Mouse (Mus musculus): Measurements from ENCODE around the gene Sec24a.
A peak's percentile ranks its signal among the peaks of the same experiment; 100 is the strongest.
"Not testable (repeated sequence)": the region's sequence is repeated elsewhere in the genome, so short reads cannot be mapped to it uniquely, and the experiment has no call there.

The Sec24a gene

DNA sequence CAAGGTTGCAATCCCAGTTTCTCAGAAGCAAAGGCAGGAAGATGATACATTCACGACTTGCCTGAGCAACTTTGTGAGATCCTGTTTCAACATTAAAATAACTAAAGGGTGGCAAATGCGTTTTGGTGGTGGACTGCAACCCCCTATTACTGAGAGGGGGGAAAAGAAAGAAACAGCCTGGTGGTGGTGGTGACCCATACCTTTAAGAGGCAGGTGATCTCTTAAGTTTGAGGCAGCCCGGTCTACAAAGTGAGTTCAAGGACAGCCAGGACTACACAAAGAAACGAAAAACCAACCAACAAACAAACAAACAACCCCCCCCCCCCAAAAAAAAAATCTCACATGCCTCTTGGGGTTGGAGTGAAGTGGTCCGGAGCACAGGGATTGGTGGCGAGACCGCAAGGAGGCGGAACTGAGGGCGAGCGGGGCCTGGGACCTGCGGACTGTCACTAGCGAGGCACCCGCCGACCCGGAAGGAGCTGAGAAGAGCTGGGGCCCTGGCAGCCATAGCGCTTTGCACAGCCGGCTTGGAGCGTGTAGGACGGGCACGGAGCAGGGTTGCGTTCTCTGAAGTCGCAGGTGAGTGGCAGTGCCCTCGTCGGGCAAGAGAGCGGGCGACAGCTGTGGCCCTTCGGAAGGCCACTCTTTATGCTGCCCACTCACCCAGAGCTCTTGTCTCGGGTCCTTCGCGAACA lies at the start of gene Sec24a, which contains the start of gene Sar1b:
Gene Sec24a, minus strand, starts transcription at position 422 of the 695 bp plus-strand sequence.
Gene Sar1b, plus strand, starts transcription at position 475 of the 695 bp plus-strand sequence.
- DNase-seq = peak; percentile 80

DNA sequence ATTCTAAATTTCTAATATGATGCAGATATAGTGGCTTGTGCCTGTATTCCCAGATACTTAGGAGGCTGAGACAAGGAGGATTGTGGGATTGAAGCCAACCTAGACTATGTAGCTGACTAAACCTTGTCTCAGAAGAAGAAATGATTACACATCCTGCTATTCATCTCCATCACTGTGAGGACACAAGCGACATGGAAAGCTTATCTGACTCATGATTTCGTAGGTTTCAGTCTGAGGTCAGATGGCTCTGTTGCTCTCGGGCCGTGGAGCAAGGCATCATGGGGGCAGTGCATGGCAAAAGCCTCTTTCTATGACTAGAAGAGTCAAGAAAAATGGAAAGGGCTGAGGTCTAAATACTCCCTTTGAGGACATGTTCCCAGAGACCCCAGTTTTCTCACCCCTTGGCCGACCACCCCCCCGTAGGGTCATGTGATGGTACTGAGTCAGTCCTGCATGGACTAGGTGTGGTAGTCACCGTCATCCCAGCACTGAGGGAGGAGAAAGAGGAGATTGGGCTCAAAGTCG lies 48.6 kb upstream of the Sec24a start:
- DNase-seq = no peak

DNA sequence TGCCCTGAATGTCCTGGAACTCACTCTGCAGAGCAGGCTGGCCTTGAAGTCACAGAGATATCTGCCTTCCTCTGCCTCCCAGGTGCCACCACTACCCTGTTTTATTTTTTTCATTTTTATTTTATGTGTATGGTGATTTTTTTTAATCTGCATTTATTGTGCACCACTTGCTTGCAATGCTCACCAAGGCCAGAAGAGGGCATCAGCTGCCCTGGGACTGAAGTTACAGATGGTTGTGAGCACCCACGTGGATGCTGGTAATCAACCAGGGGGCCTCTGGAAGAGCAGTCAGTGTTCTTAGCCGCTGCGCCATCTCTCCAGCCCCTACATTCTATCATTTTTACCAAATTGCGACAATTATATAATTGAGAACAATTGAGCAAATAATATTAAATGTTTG lies 47.8 kb upstream of the Sec24a start:
- DNase-seq = no peak

DNA sequence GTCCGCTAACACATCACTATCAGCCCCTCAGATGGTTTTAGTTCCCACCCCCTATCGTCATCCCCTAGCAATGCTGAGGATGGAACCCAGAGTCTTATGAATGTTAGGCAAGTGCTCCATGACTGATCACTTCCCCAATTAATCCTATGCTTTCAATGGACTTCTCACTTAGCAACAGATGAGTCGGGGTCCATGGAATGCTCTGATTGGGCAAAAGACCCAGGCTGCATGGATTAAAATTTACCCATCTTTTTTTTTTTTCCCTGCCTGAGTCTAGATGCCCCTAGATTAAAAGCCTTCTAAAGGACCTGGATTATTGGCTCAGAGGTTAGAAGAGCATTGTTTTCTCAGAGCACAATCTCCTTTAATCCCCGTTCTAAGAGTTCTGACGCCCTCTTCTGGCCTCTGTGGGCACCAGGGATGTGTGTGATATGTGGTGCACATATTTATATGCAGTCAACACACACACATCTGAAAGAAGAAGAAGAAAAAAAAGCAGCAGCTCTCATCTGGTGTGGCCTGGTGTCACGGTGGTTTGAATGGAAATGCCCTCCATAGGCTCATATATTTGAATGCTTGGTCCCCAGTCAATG lies 46.3 kb upstream of the Sec24a start:
- no peak for DNase-seq

DNA sequence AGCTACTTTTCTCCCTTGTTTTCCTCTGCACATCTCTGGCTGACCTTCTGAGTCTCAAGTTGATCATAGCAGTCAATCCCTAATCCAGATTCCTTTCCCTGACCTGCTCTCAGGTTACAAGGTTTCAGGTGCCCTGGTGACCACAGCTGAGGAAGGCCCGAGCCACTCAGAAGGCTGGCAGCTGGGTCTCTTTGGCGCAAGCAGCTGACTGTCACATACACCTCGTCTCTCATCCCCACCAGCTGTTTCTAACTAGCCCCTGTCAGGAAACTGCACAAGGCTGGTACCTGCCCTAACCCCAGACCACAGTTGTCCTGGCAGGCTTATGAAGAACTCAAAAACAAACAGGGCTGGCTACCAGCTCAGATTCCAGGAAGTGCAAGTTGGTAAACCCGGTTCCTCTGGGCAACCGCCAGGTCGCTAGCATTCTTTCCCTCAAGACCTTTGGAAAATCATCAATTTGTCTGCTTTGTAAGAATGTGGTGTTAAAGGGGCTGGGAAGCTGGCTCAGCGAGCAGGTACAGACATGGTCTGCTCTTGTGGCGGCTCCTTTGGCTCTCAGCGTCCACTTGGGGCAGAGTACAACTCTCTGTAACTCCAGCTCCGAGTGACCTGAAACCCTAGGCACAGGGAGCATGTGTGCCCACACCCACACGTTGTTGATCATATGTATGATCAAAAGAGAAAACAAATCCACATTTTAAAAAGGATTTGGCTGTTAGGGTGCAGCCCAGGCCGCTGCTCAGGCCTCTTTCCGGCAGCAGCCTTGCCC lies 43.9 kb upstream of the Sec24a start:
- no peak for DNase-seq

DNA sequence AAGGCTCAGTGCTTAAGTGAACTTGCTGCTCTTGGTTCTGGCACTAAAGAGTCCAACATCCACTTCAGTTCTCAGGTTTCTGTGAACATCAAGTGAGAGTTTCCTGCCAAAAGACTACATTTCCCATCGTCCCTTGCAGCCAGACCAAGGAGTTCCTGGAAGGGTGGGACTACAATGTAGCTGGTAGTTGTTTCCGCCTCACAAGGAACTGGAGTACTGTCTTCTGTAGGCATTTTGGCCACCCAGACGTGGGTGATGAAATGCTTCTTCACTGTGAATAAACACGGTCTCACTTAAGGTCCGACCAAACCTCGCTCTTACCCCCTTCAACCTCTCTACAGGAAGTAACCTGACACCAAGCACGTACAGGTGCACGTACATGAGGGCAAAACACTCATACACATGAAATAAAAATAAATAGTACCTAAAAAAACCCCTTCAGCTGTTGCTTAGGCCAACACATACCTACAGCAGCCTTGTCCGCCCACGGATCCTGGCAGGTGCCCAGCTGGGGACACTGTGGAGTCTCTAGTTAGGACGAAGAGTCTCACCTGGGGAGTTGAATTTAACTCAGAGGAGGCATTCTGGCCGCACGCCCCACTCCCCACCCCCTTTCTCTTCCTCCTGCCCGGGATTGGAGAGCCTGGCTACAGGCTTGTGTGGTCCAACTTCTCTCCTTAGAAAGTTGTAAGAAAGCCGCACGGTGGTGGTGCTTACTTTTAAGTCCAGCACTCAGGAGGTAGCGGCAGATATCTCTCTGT lies 42.0 kb upstream of the Sec24a start:
- DNase-seq = peak; percentile 64

DNA sequence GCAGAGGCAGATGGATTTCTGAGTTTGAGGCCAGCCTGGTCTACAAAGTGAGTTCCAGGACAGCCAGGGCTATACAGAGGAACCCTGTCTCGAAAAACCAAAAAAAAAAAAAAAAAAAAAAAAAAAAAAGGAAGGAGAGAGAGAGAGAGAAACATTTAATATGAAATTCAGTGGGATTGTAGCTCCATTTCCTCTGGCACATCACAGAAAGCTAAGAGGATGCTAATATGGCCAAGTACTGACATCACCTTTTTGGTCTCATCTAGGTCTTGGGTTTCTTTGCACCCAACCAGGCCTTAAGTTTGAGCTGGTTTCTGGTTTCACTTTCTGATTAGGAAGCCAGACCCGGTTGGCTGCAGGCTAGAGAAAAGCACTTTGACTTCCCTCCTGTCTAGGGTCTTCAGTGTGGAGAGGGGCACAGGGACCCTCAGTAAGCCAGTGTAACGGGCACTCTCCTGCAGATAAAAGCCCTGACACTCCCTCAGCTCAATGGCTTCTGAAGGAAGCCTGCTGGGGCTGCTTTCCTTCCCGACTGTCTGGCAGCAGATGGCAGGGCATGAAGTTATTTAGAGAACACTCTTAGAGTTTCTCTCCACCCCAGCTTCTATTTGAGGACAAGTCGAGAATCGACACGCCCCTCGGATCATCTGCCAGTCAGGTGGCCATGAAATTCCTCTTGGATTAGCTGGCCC lies 37.3 kb upstream of the Sec24a start:
- DNase-seq = peak; percentile 51

DNA sequence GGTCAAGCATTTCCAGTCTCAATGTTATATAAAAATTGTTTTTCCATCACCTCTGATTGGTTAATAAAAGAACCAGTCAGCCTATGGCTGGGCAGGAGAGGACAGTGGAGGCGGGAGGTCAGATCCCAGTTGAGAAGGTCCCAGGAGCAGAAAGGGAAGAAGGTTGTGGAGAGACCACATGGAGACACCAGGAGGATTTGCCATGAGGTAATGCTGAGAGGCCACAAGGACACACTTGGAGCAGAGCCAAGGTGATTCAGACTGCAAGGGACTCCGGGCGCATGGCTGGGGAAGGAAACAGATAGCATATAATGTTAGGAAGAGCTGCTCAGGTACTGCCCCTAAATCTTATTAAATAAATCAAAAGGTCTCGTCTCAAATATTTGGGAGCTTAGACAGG lies 32.8 kb upstream of the Sec24a start:
- no peak for DNase-seq

DNA sequence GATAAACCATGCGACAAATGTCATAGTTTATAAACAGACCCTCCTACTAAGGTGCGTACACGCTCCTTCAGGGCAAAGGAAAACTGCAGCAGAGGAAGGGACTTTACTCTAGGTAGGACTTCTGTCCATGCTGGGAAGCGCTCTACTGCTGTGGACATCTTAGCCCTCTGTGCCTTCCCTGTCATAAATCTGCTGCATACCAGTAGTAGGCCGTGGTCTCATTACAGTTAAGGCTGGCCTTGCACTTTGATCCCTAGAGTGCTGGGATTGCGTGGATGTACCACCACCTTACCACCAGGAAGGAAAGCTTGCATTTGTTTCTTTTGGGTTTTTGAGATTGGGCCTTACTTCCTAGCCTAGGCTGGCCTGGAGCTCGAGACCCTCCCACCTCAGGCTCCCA lies 27.2 kb upstream of the Sec24a start:
- DNase-seq = no peak

DNA sequence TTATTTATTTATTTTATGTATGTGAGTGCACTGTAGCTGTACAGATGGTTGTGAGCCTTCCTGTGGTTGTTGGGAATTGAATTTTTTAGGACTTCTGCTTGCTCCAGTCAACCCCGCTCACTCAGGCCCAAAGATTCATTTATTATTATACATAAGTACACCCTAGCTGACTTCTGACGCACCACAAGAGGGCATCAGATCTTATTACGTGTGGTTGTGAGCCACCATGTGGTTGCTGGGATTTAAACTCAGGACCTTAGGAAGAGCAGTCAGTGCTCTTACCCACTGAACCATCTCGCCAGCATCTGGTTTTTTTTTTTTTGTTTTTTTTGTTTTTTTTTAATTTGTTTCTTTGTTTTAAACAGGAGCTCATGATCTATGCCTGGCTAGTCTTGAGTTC lies 26.3 kb upstream of the Sec24a start:
- DNase-seq = not testable (repeated sequence)

DNA sequence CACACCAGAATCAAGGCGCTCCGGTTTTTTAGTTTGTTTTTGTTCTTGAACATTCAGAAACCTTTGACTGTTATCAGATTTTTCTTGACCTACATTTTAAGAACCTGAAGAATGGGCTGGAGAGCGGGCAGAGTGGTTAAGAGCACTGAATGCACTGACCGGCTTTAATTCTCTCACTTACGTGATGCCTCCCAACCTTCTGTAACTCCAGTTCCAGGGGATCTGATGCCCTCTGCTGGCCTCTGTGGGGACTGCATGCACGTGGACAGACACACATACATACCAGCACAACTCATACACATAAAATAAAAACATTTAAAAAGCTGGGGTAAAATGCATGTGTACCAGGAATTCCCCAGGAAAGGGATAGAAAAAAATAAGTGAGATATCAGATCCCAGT lies 22.5 kb upstream of the Sec24a start:
- DNase-seq = no peak

DNA sequence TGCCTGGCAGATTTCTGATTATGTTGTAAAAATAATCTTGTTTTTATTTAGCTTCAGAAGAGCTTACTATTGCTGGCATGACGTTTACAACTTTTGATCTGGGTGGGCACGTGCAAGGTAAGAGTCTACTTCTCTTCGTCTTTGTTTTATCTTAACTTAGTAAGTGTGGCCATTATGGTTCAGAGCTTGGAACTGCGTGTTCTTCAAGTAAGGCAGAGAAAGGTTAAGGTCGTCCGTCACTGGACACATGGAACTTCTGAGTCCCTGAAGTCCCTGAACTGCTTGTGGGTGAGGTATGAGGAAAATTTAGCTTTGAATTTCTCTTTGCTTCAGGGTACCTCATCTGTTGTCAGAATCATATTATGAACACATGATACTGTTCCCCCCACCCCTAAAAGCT lies 19.3 kb upstream of the Sec24a start:
- no peak for DNase-seq

DNA sequence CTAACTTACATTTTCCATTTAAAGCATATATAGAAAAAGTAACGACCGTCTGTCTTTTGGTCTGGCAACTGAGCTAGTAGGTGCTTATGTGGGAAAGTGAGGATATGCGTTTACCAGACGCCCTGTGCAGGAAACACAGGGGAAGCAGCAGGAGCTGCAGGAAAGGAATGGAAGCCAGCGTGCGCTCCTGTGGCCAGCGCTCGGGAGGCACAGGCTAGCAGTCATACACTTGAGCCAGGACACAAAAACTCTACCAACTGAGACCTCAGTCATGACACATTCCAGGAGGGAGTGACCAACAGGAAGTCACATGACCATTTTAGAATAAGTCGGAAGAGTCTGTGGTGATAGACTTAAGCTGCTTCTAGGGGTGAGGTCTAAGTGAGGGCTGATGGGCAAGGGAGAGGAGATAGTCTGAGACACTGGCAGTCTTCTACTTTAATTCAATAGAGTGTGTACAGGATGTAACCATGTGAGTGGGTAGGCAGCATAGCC lies 17.4 kb upstream of the Sec24a start:
- DNase-seq = no peak

DNA sequence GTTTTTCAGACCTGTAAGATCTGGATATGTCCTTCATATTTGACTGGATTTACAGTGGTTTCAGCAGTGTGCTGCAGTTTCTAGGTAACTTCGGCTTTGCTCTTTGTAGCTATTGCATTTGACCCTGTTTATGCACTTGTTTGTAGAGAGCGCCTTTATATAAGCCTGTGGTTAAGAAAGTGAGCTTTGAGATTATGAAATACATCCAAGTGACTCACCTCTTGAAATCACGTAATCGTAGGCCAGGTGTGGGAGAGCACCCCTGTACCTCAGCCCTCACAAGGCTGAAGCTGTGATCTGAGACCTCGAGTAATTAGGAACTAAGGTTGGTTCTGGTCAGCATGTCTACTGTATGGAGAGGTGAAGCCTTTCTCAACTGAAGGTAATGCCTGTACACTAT lies 14.0 kb upstream of the Sec24a start:
- DNase-seq = no peak

DNA sequence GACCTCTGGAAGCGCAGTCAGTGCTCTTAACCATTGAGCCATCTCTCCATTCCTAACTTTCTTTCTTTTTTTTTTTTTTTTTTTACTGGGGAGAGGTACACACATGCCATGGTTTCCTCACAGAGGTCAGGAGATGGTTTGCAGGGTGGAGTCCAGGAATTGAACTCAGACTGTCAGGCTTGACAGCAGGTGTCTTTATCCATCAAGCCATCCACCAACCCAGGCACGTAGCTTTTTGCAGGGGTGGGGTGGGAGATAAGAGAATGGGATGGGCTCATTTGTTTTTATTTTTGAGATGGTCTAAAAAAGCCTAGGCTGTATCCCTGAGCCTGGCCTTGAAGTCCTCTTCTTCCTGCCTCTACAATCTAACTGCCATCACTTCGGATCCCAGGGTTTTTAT lies 12.1 kb upstream of the Sec24a start:
- DNase-seq = no peak

DNA sequence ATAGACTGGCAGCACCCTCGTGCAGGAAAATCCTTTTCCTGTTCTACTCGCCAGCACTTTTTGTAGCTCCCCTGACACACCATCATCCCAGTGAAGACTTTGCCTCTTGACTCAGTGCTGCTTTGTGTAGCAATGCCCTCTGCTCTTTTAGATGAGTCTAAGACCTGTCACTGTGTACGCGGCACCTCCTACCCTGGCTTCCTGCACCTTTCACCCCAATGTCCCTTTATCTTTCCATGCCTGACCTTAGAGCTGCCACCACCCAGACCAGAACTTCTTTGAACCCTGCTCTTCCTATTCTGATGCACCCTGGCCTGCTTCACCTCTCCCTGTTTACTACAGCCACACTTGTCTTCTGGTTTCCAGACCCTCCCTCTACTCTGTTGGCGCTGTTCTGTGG lies 4.9 kb upstream of the Sec24a start:
- DNase-seq = no peak

DNA sequence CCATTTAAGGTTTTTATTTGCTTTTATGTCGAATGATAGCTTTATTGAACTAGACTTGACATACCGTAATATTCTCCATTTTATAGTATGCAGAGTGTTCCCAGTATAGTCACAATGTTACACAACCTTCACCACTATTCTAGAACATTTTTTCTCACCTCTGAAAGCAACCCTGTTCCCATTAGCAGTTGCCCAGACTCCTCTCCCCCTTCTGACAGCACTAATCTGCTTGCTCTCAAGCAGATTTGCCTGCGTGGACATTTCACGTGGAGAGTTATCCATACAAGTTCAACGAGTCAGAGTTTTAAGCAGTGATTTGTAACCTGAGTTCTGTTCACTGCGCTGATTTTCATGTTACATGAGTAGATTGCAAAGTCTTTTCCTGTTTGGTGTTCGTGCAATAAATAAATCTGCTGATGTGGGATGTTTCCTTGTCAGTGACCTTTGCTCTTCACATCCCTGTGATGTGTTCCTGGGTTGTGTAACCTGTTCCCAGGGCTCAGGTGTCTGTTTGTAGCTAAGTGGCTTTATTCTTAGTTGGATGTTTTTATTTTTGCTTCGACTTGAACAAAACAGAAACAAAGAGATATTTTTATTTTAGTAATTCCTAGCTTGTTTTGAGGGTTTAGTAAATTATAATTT lies 4.3 kb upstream of the Sec24a start:
- DNase-seq = no peak

DNA sequence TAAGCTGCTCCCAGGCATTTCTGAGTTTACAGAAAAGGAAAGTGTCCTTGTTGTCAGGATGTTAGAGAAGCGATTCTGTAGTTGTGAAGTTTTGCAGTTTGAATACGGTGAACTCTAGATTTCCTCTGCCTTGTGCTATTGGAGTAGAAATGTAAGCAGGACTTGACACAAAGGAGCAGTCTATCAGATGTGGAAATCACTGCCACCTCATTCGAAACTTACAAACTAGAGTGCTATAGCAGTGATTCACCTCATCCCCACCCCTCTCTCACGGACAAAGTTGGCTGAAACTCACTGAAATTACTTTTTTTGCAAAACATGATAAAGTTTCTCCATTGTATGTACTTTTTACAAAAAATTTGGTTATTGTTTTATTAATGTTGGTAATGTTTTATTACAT lies 1.4 kb upstream of the Sec24a start:
- no peak for DNase-seq

DNA sequence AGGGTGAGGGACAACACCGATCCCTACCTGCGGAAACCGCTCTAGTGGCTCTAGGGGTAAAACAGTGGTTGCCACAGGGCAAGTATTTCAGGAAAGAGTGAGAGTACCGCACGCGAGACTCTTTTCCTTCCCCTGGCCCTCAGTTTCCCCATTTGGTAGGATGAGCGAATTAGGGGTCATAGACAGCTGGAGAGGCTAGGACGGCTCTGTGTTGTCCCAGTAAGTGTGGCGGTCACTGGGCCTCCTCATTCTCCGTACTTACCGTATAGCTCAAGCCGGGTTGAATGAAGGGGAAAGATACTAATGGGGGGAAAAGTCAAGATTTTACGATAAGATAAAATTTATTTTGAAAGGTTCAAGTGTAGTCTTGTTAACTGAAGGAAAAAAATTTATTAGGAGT lies 521 bp upstream of the Sec24a start:
- no peak for DNase-seq

DNA sequence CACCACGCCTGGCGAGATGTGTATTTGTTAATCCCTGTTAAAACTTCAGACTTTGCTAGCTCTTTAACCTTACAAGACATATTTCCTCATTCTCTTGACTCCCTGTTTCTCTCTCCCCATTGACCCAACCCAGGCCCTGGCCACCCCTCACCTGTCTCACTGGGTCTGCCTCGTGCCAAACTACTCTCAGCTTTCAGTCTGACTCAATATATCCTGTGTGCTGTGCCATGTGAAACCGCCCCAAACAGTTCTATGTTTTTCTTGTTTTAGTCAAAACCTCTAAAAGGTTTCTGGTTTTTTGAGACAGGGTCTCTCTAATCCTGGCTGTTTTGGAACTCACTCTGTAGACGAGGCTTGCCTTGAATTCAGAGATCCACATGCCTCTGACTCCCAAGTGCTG lies 2.2 kb downstream of the Sec24a start:
- DNase-seq = no peak

DNA sequence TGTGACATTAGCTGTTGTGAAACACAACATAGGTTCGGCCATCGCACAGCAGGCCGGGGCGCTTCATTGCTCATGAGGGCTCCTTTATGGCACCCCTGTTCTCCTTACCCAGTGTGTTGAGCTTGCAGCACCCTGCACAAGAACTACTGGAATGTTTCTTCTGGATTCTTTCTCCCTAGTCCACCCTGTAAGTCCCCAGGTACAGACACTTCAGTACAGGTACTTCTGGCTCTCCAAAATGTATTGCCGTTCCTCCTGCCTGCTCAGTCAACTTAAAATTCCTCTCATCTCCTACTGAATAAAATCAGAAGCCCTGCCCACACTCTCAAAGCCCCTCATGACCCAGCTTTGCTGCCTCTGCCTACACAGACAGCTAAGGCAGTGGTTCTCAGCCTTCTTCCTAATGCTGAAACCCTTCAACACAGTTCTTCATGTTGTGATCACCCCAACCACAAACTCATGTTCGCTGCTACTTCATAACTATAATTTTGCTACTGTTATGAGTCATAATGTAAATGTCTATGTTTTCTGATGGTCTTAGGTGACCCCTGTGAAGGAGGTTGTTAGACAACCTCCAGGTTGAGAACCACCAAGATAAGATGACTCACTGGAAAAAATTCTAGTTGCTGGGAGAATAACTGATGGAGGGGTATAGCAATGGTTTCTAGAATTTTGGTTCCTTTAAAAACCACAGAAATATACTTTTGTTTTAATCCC lies 3.3 kb downstream of the Sec24a start:
- DNase-seq = no peak

Data from right cerebral cortex, postnatal 25 days (tissue).